Mouse (Mus musculus): ENCODE measurements around the gene Plaur.

Gene Plaur

DNA sequence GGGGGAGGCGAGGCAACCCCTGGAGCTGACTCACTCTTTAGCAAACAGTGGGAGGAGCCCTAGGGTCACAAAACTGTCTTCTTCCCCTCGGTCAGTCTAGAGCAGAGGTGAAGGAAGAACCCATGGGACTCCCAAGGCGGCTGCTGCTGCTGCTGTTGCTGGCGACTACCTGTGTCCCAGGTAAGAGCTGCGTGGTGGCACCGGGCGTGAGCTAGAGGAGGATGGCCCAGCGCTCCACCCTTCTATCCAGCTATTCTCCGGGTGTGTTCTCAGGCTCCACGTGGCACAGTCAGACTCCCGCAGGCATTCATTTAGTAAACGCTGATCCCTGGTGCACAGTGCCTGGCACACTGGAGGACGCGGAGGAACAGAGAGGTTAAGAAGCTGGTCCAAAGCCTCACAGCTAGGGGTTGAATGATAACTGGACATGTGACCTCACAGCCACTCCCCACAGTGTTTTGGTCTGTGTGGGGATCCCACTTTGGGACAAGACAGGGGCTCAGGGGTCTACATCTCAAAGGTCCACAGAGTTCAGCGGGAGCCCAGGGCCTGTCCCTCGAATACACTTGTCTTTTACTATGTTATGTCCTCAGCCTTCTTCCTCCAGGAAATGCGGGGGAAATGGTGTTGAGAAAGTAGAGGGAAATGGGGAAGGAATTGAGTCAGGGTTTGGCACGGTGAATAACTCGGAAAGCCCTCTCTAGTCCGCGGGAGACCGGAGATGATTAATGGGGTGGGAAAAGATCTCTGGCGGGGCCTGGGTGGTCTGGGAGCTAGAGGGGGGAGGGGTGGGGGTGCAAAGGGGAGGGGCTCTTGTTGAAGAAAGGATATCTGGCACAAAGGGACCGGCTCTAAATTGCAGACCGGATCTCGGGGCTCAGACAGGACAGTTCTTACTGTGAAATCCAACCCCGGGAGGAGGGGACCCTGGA, at the start of gene Plaur:
TSS of gene Plaur (plus strand) at position 97 of the 932 bp plus-strand sequence.
- no peak for DNase-seq

DNA sequence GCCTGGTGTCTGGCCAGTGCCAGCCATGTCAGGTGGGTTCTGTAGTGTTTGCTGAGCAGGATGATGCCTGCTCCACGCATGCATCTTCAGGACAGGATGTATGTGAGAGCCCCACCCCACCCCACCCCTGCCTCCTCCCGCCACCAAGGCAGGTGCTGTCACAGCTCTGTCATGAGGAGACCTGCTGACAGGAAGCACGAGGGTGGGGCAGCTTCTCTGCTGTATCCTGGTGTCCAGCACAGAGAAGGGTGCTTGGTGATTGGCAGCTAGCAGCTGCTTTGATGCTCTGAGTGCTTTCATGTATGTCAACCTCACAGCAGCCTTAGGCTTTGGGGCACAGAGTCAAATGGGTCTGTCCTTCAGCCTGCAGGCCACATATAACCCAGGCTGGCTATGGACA, 48.7 kb upstream of the Plaur start:
- no peak for DNase-seq

DNA sequence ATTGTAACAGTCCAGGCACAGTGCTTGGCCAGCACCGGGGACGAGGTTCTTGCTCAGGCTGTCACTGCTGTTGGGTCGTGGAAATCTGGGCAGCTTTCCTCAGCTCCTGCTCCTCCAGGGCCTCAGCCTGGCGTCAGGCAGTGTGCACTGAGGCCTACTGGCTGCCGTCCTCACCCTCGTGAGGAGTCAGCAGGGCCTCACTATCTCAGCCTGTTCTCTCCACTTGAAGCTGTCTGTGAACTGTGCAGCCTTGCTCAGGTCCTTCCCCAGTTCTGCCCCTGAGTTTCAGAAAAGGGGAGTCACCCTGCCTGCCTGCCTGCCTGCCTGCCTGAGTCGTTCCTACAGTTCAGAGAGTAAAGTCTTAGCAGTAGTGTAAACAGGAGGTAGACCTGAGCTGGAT, 47.0 kb upstream of the Plaur start:
- no peak for DNase-seq

GRCm38 (mm10) chr7:24419579-24419978, 42.7 kb upstream of the Plaur start:
- no peak for DNase-seq

DNA sequence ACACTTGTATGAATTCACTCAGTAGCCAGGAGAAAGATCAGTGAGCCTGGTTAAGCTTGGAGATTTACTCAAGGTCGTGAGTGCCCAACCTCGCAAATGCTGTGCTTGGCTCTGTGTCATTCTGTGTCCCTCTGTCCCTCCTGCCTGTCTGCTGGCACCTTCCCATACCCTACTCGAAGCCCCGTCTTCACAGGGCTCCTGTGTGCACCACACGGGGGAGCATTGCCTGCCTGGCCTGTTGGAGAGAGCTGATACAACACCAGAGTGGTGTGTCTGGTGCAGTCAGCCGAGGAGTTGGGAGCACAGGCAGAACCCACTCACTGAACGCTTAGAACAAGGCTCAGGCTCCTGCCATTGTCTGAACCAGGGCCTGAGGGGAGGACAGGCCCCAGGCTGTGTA, 40.6 kb upstream of the Plaur start:
- DNase-seq, result peak; percentile 58

- peak; percentile 68 for DNase-seq
Observed at GRCm38 (mm10) chr7:24422251-24422650, 40.0 kb upstream of the Plaur start.

GRCm38 (mm10) chr7:24423107-24423763, 39.0 kb upstream of the Plaur start:
- DNase-seq, result no peak

DNA sequence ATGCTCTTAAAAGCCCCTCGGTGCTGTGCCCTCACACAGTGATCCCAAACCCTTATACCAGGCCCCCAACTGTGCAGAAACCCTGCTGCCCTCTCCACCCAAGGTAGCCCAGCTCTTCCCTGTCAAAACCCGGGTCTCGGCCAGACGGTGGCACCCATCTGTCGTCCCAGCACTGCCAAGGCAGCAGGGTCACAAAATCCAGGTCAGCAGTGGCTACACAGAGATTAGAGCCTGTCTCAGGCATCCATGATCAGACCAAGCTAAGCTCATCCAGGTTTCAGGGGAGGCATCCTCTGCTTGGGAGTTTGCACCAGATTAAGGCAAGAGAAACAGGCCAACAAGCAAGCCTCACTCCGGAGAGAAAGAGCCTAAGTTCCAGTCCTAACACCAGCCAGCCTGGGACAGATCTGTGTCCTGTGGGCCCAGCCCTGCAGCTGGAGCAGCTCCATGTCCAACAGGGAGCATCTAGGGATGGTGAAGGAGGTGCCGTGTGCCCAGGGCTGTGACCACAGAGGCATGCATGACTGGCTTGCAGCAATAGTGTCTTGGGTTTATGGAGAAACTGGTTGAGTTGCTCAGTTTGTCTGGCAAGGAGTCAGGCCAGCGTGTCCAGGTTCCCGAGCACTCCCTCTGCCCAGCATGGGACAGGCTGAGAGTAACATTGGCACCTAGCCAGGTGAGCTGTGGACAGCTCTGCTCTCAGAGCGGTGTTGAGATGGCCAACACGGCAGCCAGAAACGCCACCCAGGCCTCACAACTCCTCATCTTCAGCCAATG, 38.1 kb upstream of the Plaur start:
- DNase-seq, result peak; percentile 89

GRCm38 (mm10) chr7:24425919-24426318, 36.4 kb upstream of the Plaur start:
- no peak for DNase-seq

DNA sequence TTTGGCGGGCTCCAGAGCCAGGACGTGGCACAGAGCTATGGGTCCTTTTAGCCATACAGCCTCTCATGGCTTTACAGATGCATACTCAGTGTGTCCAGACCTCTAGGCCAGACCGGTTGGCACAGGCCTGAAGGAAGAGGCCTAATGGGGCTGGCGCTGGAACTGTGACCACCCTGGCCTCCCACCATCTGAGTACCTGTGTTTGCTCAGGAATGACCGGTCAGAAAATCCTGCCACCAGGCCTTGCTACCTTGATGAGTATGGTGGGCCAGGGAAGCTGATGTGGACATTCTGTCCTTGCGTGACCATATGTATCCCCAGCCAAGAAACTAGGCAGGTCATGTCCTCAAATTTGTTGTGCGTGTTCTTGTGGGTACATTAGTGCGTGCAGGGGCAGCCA, 35.1 kb upstream of the Plaur start:
- DNase-seq, result no peak

DNA sequence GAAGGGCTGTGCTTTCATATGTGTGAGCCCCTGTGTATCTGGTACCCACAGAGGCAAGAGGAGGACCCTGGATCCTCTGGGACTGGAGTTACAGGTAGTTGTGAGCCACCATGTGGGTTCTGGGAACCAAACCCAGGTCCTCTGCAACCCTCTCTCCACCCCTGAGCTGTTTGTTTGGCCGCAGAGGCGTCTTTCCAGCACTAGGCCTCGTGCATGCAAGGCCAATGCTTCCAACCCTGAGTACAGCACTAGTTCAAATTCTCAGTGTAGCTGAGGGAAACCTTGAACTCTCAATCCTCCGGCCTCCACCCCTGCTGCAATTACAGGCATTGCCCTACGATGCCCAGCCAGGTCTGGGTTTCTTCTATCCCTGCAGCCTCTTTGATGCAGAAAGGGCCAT, 33.6 kb upstream of the Plaur start:
- peak; percentile 58 for DNase-seq

- peak; percentile 99 for DNase-seq
Observed at GRCm38 (mm10) chr7:24429413-24430112, 32.7 kb upstream of the Plaur start.

DNA sequence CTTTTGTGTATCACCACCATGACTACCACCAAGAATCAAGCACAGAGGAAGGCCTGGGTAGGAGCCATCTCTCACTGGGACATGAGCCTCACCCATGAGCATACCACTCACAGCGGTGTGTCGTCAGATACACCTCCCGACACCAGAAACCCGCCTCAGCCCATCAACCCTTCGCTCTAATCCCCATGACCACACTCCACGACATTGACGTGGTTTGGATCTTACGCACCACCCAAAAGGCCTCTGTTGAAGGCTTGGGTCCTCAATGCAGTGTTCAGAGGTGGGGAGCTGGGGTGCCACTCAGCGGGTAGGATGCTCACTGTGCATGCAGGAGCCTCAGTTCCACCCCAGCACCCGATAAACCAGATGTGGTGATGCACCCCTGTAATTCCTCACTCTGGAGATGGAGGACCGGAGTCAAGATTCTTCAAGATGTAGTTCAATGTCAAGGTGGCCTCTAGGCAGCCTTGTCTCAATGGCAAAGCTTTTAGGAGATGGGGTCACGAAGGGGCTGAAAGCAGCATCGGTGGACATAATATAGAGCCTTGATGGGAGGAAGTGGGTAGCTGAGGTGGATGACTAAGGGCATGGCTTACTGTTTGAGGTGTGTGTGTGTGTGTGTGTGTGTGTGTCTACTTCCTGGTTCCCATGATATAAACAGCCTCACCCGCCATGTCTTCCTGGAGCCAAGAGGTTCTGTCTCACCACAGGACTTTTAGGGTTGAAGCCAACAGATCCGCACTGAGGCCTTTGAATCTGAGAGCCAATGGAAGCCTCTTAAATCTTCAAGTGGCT, 31.5 kb upstream of the Plaur start:
- DNase-seq, result peak; percentile 61

DNA sequence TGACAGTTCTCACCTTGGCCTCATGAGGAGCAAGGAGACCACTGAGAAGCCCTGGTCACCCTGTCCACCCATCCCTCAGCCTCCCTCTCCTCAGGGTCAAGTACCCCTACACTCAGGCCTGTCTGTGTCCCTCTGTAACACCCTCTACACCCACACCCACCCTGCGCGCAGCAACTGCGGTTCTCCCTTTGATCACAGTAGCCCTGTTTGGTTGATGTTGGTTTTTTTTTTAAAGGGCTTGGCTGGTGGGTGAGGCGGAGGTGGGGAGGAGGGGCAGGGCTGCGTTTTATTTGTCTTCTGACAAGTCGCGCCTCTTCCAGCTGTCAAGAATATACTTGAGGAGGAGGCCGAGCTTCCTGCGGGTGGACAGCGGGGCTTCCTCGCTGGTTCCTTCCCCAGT, 30.6 kb upstream of the Plaur start:
- DNase-seq, result peak; percentile 40

- no peak for DNase-seq
Observed at GRCm38 (mm10) chr7:24435305-24435704, 27.0 kb upstream of the Plaur start.

- peak; percentile 66 for DNase-seq
Observed at GRCm38 (mm10) chr7:24437981-24438380, 24.3 kb upstream of the Plaur start.

GRCm38 (mm10) chr7:24439191-24439590, 23.1 kb upstream of the Plaur start:
- DNase-seq, result no peak

GRCm38 (mm10) chr7:24439891-24440290, 22.4 kb upstream of the Plaur start:
- DNase-seq, result no peak

- DNase-seq, result peak; percentile 69
Observed at GRCm38 (mm10) chr7:24441785-24442184, 20.5 kb upstream of the Plaur start.

DNA sequence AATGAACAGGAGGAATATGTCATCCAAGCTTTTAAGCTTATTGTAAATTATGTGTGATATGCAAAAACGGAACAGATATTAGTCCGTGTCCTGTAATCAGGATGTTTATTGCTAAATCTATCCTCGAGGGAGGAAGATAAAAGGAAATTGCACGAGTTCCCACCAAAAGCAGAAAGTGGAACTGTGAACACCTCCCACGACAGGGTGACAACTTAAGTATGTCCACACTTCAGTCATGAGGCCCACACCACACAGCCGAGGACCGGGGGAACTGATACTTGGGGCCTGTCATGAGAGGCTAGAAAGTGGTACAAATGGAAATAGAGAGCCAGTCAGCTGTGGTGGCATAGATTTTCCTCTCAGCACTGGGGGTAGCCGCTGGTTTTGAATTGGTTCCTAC, 20.0 kb upstream of the Plaur start:
- no peak for DNase-seq

DNA sequence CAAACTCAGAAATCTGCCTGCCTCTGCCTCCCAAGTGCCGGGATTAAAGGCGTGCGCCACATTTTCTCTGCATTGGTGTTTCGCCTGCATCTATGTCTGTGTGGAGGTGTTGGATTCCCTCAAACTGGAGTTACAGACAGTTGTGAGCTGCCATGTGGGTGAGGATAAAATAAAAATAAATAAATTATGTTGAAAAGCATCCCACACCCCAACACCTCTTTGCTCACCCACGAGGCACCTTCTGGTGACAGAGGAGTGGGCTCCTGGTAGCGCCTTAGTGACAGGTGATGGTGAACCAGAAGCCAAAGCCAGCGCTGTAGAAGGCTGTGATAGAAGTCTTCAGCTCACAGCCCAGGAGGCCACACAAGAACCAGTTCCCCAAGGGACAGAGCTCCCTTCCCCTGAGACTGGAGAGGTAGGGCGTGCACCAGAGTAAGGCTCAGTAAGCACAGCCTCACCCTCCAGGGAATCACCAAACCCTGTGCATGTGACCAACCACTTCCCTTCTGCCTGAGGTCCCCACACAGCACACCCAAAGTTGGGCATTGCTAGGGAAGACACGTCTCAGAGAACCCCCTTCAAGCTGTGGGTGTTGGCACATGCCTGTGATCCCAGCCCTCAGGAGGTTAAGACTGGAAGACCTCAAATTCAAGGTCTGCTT, 16.9 kb upstream of the Plaur start:
- no peak for DNase-seq

Data from cerebellum, adult 9-10 months (tissue).